Mouse (Mus musculus) left cerebral cortex, adult 11 months (tissue): ENCODE measurements around the gene H2-DMb2.

Source experiments
- DNase-seq: peaks from one replicate; pipeline ENCODE4 v3.0.0; 2022; ENCODE audit warnings: low spot score

H2-DMb2 gene

GRCm38 (mm10) chr17:34143033-34143432 is at the start of gene H2-DMb2:
TSS of gene H2-DMb2 (plus strand) at chr17:34143307.
- no peak for DNase-seq

GRCm38 (mm10) chr17:34094283-34095035 is 48.6 kb upstream of the H2-DMb2 start:
- DNase-seq = no peak

- no peak for DNase-seq
Measured at GRCm38 (mm10) chr17:34096497-34097010, 46.6 kb upstream of the H2-DMb2 start.

GRCm38 (mm10) chr17:34097272-34097671 is 45.8 kb upstream of the H2-DMb2 start:
- no peak for DNase-seq

- DNase-seq = no peak
Measured at GRCm38 (mm10) chr17:34098709-34099479, 44.2 kb upstream of the H2-DMb2 start.

- no peak for DNase-seq
Measured at GRCm38 (mm10) chr17:34099531-34099930, 43.6 kb upstream of the H2-DMb2 start.

- no peak for DNase-seq
Measured at GRCm38 (mm10) chr17:34101185-34101584, 41.9 kb upstream of the H2-DMb2 start.

- peak; percentile 84 for DNase-seq
Measured at GRCm38 (mm10) chr17:34101604-34102032, 41.5 kb upstream of the H2-DMb2 start.

GRCm38 (mm10) chr17:34102831-34103230 is 40.3 kb upstream of the H2-DMb2 start:
- DNase-seq = no peak

- no peak for DNase-seq
Measured at GRCm38 (mm10) chr17:34104804-34105203, 38.3 kb upstream of the H2-DMb2 start.

- no peak for DNase-seq
Measured at GRCm38 (mm10) chr17:34106555-34106954, 36.6 kb upstream of the H2-DMb2 start.

- no peak for DNase-seq
Measured at GRCm38 (mm10) chr17:34107109-34107867, 35.8 kb upstream of the H2-DMb2 start.

GRCm38 (mm10) chr17:34108460-34108859 is 34.6 kb upstream of the H2-DMb2 start:
- no peak for DNase-seq

GRCm38 (mm10) chr17:34109038-34109805 is 33.9 kb upstream of the H2-DMb2 start:
- no peak for DNase-seq

- no peak for DNase-seq
Measured at GRCm38 (mm10) chr17:34109806-34110195, 33.3 kb upstream of the H2-DMb2 start.

- no peak for DNase-seq
Measured at GRCm38 (mm10) chr17:34110309-34110708, 32.8 kb upstream of the H2-DMb2 start.

GRCm38 (mm10) chr17:34114114-34114513 is 29.0 kb upstream of the H2-DMb2 start:
- no peak for DNase-seq

GRCm38 (mm10) chr17:34116736-34117370 is 26.3 kb upstream of the H2-DMb2 start:
- no peak for DNase-seq

GRCm38 (mm10) chr17:34117421-34118112 is 25.5 kb upstream of the H2-DMb2 start:
- DNase-seq = no peak

GRCm38 (mm10) chr17:34118113-34118872 is 24.8 kb upstream of the H2-DMb2 start:
- no peak for DNase-seq
